Mouse (Mus musculus): ENCODE measurements at regions not wholly inside any gene's neighbourhood (a gene's known extent, or its start where the extent isn't known, plus 50 kb on each side); places are given as distances from the start of the nearest gene placed in this dataset.
A peak's percentile ranks its signal among the peaks of the same experiment; 100 is the strongest.

DNA sequence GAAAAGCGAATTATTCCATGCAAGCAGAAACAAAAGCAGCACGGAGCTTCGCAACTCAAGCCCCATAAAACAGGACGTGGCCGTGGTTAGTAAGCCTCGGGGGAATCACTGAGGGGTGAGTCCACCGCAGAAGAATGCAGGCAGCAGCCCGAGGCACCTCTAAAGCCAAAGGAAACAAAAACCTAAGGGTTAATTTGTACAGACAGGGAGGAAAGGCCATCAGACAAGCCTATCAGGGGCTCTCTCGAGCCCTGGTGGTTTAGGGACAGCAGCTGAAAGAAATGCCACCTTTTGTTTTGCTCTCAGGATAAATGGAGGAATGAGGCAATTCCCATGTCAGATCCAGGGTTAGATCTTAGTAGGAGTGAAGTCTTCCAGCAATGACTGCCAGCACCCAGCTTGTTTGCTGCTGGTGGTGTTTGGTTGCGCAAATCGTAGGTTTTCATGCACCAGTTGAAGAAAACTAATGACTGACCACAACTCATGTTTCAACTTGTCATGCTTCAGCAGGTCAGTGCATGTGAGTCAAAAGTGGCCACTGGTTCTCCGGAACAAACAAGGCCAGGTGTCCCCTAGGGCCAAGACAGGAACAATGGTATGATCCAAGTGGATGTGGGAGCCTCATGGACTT, 173.9 kb upstream of the Dapk1 start:
- peak; percentile 29 for DNase-seq (ENCODE audit: low spot score)

DNA sequence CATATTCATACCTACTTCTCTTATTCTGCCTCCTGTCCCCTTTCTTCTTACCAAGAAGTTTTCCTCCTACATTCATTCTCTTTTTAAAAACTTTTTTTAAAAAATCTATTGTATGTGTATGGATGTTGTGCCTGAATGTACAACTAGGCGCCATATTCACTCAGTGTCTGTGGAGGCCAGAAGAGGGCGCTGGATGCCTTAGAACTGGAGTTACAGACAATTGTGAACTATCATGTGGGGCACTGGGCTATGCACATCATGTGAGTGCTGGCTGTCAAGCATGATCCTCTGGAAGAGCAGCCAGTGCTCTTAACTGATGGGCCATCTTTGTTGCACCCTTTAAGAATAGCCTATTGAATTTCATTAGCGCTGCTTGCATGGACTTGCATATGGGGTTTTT, 172.6 kb upstream of the Dapk1 start:
- no peak for DNase-seq (ENCODE audit: low spot score)

DNA sequence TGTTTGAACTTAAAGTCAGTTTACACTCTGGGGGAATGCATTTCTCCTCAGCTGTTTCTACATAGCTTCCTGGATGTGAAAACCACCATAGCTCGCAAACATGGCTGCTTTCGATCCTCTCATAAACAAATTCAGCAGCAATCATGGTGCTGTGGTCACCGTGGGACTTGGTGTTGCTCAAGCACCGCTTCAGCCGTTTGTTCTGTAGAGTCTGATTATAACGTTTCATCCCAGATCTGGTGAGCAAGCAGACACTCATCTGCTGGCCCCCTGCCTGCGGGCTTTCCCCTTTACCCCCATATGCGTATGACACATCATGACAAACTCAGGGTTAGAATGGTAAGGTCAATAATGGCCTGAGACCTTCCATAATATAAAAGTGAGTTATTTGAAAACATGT, 170.3 kb upstream of the Dapk1 start:
- DNase-seq (ENCODE audit: low spot score): no peak

- DNase-seq (ENCODE audit: low spot score): no peak
Measured at GRCm38 (mm10) chr13:60434221-60435210, 167.2 kb upstream of the Dapk1 start.

DNA sequence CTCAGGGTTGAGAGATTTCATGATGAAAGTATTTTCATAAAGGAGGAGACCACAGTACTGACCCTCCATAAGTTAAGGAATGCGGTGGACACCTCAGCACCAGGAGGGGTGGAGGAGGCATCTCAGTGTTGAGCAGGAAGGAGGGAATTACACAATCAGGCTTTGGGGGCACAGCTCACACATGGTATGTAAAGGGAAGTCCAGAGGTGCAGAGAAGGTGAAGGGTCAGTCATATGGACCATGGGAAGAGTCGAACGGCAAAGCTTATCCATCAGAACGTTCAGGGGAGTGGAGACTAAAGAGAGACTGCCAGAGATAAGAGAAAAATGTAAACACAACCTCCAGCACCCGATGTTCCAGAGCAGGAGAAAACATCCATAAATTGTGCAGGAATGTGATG, 166.4 kb upstream of the Dapk1 start:
- no peak for DNase-seq (ENCODE audit: low spot score)

- DNase-seq (ENCODE audit: low spot score): no peak
Measured at GRCm38 (mm10) chr13:60438177-60438576, 163.6 kb upstream of the Dapk1 start.

DNA sequence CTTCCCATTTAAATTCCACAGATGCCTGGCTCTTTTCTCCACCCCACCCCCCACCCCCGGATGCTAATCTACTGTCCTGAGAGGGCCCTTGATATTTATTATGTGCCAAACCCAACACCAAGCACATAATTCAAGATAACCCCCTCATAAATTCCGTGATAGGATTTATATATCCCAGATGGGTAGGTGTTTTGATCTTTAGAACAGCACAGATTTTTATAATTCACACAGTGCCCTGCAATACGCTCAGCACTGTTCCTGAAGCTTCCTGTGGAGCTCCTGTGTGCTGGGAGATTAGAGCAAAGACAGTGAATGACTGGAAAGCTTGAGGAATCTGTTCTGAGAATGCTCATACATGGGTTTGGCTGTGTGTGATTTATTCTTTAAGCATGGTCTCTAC, 161.2 kb upstream of the Dapk1 start:
- no peak for DNase-seq (ENCODE audit: low spot score)

DNA sequence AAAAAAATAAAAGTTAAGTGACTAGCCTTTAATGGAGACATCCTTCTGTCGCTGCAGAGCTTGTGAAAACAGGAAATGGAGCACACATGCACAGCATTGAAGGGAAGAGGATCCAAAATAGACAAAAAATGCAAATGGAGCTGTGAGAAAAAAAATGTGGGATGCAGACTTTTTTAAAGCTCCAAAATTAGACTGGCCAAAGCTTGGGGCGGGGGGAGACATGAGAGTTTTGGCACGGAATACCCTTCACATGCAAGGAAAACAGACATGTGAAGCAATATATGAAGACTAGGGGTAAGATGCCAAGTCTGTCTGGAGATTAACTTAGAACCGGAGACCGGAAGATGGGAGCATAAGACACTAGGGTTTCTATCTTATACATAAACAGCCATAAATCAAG, 156.6 kb upstream of the Dapk1 start:
- no peak for DNase-seq (ENCODE audit: low spot score)

DNA sequence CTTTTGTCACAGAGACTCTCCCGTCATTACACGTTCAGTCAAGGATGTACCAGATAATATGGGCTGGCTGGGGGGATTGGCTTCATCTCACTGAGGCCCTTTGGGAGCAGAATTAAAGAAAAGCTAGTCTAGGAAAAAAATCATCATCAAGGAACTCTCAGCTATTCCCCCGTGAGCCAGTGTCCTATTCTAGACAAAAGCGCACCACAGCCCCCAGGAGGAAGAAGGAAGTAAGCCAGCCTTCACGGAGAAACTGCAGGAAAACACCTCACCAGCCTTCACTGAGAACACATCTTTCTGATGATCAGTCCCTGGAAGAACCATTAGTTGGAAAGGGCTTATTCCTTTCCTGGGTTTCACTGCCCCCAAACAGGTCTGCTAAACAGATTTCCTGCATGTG, 154.8 kb upstream of the Dapk1 start:
- no peak for DNase-seq (ENCODE audit: low spot score)

DNA sequence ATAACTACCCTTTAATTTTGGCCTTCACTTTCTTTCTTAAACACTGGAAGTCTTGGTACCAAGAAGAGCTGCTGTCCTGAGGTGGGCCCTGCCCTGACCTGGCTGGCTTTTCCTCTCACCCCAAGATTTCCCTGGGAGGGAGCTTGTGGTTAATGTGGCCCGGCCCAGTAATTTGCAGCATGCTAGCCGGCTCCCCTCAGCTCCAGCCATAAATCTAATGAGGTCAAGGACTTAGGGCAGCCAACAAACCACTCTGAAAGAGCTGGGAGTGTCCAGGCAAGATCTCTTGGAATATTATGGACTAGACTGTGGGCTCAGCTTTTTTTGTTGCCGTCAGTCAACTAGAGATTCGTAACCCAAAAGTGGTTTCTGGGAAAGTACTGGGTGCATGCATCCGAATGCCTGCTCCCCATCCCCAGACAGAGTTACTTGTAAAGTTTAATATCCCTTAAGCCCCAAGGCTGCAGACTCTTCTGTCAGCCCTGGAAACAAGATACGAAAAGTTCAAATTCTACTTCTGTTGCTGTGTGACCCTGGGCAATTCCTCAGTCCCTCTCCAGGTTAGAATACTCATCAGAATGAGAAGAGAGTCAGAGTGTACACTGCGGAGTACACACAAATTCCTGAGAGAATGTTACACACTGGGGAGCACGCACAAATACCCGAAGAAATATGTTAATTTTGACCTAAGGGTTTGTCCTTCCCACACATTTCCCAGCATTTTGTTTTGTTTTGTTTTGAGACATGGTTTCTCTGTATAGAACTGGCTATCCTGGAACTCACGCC, 150.8 kb upstream of the Dapk1 start:
- no peak for DNase-seq (ENCODE audit: low spot score)

GRCm38 (mm10) chr13:60453821-60454483, 147.8 kb upstream of the Dapk1 start:
- no peak for DNase-seq (ENCODE audit: low spot score)

- peak; percentile 44 for DNase-seq (ENCODE audit: low spot score)
Measured at GRCm38 (mm10) chr13:60455033-60455619, 146.6 kb upstream of the Dapk1 start.

DNA sequence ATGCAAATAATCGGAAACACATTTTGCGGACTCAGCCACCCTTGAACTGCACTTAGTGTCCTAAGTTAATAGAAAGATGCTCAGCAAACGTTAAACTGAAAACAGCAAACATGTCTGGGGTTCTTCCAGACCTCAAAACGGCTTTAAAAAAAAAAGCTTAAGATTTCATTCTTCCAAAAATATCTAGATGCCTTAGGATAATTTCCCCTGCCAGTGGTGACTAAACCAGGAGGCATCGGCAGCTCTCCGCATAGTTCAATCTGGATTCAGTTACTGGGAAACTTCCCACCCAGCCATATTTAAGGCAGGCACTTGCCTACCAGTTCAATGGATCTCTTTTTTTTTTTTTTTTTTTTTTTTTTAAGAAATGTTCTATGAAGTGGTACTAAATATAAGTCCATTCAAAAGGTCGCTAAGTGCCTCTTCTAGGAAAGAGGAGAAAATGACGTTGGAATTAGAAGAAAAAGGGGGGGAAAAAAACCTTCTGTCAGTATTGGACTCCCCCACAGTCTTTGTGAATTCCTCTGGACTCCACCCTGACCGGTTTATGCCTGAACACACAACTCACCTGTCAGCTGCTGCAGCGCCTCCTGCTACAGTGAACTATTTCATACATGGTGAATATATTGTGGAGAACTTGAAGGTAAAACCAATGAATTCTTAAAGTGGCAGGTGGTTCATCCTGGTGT, 145.7 kb upstream of the Dapk1 start:
- no peak for DNase-seq (ENCODE audit: low spot score)

GRCm38 (mm10) chr13:60457277-60457676, 144.5 kb upstream of the Dapk1 start:
- DNase-seq (ENCODE audit: low spot score): no peak

DNA sequence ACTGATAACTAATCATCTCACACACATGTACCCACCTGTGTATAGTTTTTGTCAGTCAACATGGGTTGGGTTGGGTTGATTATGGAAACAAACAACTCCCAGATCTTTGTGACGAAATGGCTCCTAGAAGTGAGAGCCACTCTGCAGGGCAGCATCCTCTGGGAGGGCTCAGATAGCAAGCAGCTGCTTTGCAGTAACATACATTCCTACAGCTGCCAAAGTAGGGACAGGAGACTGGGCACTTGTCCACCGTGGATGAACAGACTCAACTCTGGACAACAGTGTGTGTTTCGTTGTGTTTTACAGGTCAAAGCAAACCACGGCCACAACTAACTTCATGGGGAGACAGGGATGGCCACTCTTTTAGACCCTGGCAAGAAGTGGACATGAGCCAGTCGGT, 142.7 kb upstream of the Dapk1 start:
- DNase-seq (ENCODE audit: low spot score): no peak

DNA sequence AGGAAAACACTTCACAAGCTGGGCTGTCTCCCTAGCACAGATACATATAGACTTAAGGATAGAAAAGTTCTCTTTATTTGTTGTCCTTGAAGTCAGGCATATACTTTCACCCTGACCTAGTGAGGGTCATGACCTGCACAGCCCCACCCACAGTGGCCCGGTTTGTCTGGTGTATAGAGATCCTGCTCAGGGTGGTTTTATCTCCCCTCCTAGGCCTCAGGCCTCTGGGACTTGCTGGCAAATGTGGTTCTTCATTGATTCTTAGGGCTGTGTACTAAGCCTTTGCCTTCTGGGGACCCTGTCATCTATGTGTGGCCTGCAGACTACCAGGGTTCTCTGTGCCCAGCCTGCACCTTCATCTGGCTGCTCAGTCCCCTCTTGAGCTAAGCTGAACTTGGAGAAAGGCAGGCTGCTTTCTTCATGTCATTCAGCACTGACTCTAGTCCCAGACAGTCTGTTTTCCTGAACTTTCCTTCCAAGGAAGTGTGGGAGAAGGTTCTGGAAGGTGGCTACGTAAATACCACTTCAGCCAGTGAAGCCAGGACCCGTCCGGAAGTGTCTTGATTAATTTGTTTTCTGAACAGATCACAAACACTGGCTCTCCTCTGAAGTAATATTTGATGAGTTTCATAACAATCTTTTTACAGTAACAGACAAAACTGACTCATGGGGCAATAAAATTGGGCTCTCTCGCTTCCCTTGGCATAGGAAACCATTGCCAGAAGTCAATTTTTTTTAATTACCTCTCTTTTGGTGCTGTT, 135.0 kb upstream of the Dapk1 start:
- no peak for DNase-seq (ENCODE audit: low spot score)

DNA sequence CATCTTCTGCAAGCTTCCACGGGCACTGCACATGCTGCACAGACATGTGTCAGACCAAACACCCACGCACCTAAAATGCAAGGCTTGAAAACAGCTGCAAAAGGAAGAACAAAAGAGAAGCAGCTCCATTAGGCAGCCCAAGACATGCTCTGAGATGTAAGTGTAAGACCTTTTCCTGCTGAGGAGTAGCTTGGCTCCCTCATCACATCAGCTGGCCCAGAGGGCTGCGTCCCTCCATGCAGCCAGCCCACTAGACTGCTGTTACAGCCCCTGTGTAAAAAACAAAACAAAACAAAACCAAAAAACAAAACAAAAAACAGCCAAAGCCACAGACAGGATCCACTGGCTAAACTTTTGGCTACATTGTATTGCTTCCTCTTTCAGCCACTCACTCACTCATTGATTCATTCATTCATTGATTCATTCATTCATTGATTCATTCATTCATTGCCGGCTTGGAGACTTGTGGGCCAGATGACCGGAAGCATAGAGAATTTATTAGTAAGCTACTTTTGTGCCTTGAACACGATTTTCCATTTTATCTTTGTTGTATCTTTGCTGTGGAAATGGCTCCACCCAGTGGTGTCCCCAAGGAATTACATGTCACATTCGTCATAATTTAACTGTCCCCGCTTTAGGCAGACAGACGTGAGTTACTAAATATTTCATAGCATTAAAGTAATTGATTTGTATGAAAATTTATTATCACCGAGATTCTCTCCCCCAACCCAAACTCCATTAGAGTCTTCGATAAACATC, 133.7 kb upstream of the Dapk1 start:
- peak; percentile 71 for DNase-seq (ENCODE audit: low spot score)

- no peak for DNase-seq (ENCODE audit: low spot score)
Measured at GRCm38 (mm10) chr13:60470426-60471398, 131.0 kb upstream of the Dapk1 start.
